Mouse (Mus musculus) heart, embryonic 10.5 days (tissue): ENCODE measurements around the gene Ntsr1. TPM values are rescaled to one million over a fixed set of nuclear protein-coding genes. Genes with fewer than 3 reads are reported as not detected.

Experiments
- DNase-seq: peaks from one replicate; pipeline ENCODE4 v3.0.0-alpha.2; 2017; ENCODE audit warnings: low spot score
- H3K27ac ChIP-seq: fragments of 300-500 bp; sonication (generic); 2 replicates; pipeline ENCODE4 v1.5.1; 2016; ENCODE audit warnings: mild to moderate bottlenecking
- H3K27me3 ChIP-seq: fragments of 300-500 bp; sonication (generic); 2 replicates; pipeline ENCODE4 v1.6.1; 2016; ENCODE audit warnings: mild to moderate bottlenecking; ENCODE audit not compliant: poor library complexity, insufficient read depth, severe bottlenecking
- H3K36me3 ChIP-seq: fragments of 300-500 bp; sonication (generic); 2 replicates; pipeline ENCODE4 v1.6.1; 2016; ENCODE audit warnings: mild to moderate bottlenecking, moderate library complexity
- H3K4me1 ChIP-seq: fragments of 300-500 bp; sonication (generic); 2 replicates; pipeline ENCODE4 v1.6.1; 2016; ENCODE audit warnings: mild to moderate bottlenecking
- H3K4me3 ChIP-seq: fragments of 300-500 bp; sonication (generic); 2 replicates; pipeline ENCODE4 v1.5.1; 2016; ENCODE audit warnings: mild to moderate bottlenecking, moderate library complexity
- H3K9me3 ChIP-seq: fragments of 300-500 bp; sonication (generic); 2 replicates; pipeline ENCODE4 v1.6.1; 2016; ENCODE audit warnings: mild to moderate bottlenecking, moderate library complexity
- WGBS: fragments of 180-500 bp; shearing (Covaris S2); methylation state at CpG from one replicate; pipeline ENCODE4 v1.1.7; 2016; 5-methylcytosine and 5-hydroxymethylcytosine counted together
- polyA plus RNA-seq: library from polyadenylated mRNA; unstranded; fragments of >200 nt; fragmentation: Nextera tagmentation; extraction: Ambion mirVana; gene quantifications from 2 replicates; pipeline ENCODE4 v1.2.1, GENCODE M21; 2016

Ntsr1 gene
- polyA plus RNA-seq, 1 experiment from 2014 or later: 0.26 TPM

DNA sequence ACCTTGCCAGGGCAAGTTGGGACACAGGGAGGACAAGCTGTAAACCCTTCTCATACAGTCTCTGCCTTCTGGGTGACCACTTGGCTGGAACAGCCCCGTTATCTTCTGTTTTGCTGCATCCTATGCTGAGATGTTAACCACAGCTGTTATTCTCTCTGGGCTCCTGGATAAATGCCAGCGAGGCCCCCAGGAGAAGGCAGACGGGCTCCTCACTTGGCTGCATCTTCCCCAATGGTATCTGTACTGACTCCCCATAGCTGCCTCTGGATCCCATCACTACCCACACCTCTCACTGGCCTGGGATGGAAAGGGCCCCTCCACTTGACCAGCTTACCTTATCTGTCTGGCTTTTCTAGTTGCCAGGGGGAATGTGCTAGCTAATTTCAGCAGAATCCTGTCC, 13.2 kb downstream of the Ntsr1 start:
- H3K27me3 ChIP-seq: peaks cover 24% of the 10 kb centered on the region; the same call in 1 of the 2 replicates

DNA sequence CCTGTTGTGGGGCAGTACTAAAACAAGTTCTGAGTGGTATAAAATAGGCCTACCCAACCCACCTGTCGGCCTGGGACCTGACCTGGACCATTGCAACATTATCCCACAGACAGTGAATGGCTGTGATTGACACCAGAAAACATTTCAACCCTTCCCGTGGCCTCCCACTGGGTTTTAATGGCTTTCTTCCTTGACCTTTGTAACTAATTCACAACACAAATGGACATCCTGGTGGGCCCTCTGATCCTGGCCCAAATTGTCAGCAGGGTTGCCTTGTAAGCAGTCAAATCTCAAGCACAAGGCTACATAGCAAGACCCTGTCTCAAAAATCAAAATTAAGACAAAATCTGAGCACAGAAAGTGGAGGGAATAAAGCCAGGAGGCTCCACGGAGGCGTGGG, 14.1 kb downstream of the Ntsr1 start:
- no peak for DNase-seq
- H3K27ac ChIP-seq: no peak overlapping the region

More for the DNA sequence above, 13.2 kb downstream of the Ntsr1 start:
- Histone ChIP-seq H3K9me3 (no peaks in the 10 kb centered on the region), H3K36me3 (no peaks in the 10 kb centered on the region), H3K27ac (no peak overlapping the region), H3K4me3 (no peak overlapping the region), H3K4me1 (peaks cover 38% of the 10 kb centered on the region)
- 29% methylated on average over 3 of the region's 3 CpGs for WGBS
- no peak for DNase-seq

DNA sequence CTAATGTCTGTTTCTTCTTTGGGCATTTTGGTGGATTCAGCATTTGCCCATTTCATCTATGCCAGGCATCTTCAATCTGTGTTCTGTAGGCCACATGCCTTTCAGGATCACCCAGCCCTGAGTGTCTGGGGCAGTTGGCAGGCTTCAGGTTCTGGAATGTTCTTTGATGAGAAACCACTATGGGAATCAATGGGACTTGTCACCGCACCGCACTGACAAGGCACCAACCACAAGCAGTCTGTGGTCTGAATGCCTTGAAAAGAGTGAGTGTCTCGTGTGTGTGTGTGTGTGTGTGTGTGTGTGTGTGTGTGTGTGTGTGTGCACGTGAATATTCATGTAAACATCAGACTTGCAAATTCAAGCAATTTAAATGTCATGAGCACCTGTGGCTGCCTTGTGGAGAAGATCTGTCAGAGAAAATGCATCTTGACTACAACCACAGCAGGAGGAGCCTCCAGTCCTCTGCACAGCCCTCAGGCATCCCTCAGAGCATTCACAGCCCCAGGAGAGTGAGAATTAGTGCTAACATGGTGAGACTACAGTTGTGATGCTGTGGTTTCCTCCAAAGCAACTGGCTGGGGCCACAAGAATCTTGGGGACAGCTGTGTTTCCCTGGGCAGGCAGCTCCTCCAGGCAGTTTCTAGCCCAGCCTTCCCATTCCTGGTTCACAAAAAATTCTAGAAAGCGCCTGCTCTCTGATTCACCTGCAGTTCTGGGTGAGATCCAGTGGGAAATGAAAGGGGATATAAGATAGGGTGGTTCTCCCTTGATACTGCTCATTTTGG, 21.9 kb downstream of the Ntsr1 start:
- DNase-seq: no peak
- 52% methylated on average over 5 of the region's 5 CpGs for WGBS
- no peaks in the 10 kb centered on the region for H3K4me1 ChIP-seq
- H3K9me3 ChIP-seq: no peaks in the 10 kb centered on the region
- H3K4me3 ChIP-seq: no peak overlapping the region
- H3K27ac ChIP-seq: no peak overlapping the region
- peaks cover 40% of the 10 kb centered on the region for H3K27me3 ChIP-seq
- no peaks in the 10 kb centered on the region for H3K36me3 ChIP-seq

More for the DNA sequence above, 14.1 kb downstream of the Ntsr1 start:
- Histone ChIP-seq H3K4me1 (peaks cover 38% of the 10 kb centered on the region), H3K4me3 (no peak overlapping the region), H3K27me3 (peaks cover 24% of the 10 kb centered on the region; the same call in 1 of the 2 replicates), H3K9me3 (no peaks in the 10 kb centered on the region), H3K36me3 (no peaks in the 10 kb centered on the region)
- WGBS: 51% methylated on average over 4 of the region's 4 CpGs

DNA sequence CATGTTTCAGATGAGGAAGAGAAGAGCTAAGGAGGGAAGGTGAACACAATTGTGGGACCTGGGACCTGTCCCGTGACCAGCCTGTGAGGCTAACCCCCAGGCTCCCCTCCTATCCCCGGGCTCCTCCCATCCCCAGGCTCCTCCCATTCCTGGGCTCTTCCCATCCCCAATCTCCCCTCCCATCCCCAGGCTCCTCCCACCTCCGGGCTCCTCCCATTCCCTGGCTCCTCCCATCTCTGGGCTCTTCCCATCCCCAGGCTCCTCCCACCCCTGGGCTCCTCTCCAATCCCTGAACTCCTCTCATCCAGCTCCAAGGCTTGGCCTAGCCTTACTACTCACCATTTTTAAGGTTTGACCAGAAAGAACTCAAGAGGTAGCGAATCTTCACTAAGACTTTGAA, 23.0 kb downstream of the Ntsr1 start:
- Histone ChIP-seq H3K27me3 (peaks cover 52% of the 10 kb centered on the region), H3K4me3 (no peak overlapping the region), H3K4me1 (peaks cover 5% of the 10 kb centered on the region), H3K9me3 (no peaks in the 10 kb centered on the region), H3K36me3 (no peaks in the 10 kb centered on the region), H3K27ac (no peak overlapping the region)
- WGBS: 53% methylated on average over 4 of the region's 4 CpGs
- no peak for DNase-seq

DNA sequence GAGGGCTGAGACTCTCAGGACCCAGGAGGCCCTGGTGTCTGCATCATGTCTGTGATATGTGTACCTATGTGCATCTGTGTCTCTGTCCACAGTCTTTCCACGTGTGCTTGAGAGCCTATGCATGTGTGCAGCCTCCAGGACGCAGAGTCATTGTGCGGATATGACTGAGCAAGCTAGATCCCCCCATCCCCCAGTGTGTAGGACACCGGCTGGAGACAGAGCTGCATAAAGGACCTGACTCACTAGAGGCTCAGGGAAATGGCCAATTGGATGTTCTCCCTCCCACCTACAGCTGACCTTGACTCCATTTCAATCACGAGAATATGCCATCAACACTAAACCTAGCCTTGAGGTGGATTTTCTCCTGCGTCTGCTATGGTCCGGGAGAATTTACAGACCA, 27.7 kb downstream of the Ntsr1 start:
- peaks cover 85% of the 10 kb centered on the region for H3K27me3 ChIP-seq
- 55% methylated on average over 7 of the region's 7 CpGs for WGBS
- peaks cover 18% of the 10 kb centered on the region for H3K4me1 ChIP-seq
- no peaks in the 10 kb centered on the region for H3K36me3 ChIP-seq
- no peak overlapping the region for H3K4me3 ChIP-seq
- no peak for DNase-seq
- H3K9me3 ChIP-seq: no peaks in the 10 kb centered on the region
- H3K27ac ChIP-seq: no peak overlapping the region

DNA sequence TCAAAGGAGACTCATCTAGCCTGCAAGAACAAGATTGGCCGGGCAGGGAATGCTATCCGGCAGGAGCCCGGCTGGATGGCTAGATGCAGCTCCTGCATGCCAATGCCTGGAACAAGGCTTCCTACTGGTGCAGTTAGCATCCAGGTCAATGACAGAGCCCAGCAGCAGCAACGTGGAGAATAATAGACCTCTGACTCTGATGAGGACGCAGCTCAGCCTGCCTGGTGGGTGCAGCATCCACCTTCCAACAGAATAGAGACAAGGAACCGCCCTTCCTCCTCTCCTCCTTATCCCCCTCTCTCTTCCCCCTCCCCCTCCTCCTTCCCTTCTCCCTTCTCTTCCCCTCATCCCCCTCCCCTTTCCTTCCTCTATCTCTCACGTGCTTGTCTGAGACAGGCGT, 28.1 kb downstream of the Ntsr1 start:
- no peak for DNase-seq
- WGBS: 13% methylated on average over 8 of the region's 8 CpGs
- peaks cover 83% of the 10 kb centered on the region for H3K27me3 ChIP-seq
- H3K27ac ChIP-seq: no peak overlapping the region
- no peaks in the 10 kb centered on the region for H3K9me3 ChIP-seq
- H3K4me1 ChIP-seq: peaks cover 18% of the 10 kb centered on the region
- H3K4me3 ChIP-seq: no peak overlapping the region
- no peaks in the 10 kb centered on the region for H3K36me3 ChIP-seq

DNA sequence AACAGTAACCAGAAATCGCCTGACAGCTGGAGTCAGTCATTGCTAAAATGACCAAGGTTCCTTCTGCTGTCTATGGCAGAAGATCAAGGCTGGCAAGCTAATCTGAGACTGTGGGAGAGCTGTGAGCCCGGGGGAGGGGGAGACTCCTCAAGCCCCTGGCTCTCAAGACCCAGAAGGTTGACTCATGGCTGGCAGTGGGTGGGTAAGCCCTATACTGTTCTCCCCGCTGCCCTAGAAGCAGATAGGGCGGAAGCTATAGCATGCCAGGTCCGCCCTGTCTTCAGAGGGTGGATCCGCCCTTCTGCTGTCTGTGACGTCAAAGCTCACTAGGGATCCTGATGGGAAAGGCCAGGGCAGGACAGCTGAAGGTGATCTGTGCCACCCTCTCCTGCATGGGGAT, 30.4 kb downstream of the Ntsr1 start:
- 25% methylated on average over 7 of the region's 7 CpGs for WGBS
- Histone ChIP-seq H3K27me3 (peaks cover 77% of the 10 kb centered on the region), H3K4me1 (peaks cover 18% of the 10 kb centered on the region), H3K36me3 (no peaks in the 10 kb centered on the region), H3K4me3 (no peak overlapping the region), H3K27ac (no peak overlapping the region), H3K9me3 (no peaks in the 10 kb centered on the region)
- no peak for DNase-seq

DNA sequence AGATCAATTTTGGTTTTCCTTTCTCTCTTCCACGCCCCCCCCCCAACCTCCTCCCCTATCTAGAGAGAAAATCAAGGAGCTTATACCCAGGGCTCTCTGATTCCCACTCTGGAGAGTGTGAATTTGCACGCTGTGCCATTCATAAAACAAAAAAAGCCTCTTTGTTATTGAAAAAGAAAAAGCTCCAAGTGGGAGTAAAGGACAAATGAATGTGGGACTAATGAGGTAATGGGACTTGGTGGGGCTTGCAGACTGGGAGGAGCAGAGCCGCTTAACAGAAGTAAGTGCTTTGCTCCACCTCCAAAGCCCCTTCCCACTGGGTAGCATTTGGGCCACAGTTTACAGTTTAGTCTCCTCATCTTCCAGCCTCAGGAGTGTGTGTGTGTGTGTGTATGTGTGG, 30.8 kb downstream of the Ntsr1 start:
- Histone ChIP-seq H3K4me1 (peaks cover 18% of the 10 kb centered on the region), H3K27me3 (peaks cover 72% of the 10 kb centered on the region), H3K27ac (no peak overlapping the region), H3K4me3 (no peak overlapping the region), H3K36me3 (no peaks in the 10 kb centered on the region), H3K9me3 (no peaks in the 10 kb centered on the region)
- WGBS: 33% methylated on average over 3 of the region's 3 CpGs
- DNase-seq: no peak

DNA sequence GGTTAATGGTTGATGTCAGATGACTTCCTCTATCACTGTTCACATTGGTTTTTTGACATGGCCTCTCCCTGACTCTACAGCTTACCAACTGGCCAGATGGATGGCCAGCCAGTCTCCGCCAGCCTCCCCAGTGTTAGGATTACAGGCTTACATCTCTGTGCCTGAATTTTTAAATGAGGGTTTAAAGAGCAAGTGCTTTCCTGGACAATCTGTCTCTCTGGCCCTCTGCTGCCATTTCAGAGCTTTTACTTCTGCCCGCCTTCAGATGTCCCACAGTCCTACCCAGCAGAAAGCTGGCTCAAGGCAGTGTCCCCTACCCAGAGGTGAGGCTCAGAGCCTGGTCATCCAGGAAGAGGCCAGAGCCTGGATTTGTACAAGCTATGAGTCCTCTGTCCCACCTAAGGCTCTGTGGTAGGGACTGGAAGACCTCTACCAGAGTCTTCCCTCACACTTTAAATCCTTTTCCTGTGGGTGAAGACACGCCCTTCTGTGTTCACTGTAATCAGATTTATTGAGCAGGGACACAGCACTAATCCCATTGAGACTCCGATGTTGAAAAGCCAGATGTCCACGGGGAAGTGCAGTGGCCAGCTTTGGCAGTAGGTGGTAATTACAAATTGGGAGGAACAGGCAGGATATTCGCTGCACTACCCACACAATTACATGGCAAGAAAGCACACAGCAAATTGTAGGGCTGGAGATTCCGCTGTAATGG, 32.1 kb downstream of the Ntsr1 start:
- Histone ChIP-seq H3K4me1 (peaks cover 18% of the 10 kb centered on the region), H3K9me3 (no peaks in the 10 kb centered on the region), H3K4me3 (no peak overlapping the region), H3K36me3 (no peaks in the 10 kb centered on the region), H3K27ac (no peak overlapping the region), H3K27me3 (peaks cover 67% of the 10 kb centered on the region)
- no peak for DNase-seq
- 69% methylated on average over 7 of the region's 7 CpGs for WGBS

DNA sequence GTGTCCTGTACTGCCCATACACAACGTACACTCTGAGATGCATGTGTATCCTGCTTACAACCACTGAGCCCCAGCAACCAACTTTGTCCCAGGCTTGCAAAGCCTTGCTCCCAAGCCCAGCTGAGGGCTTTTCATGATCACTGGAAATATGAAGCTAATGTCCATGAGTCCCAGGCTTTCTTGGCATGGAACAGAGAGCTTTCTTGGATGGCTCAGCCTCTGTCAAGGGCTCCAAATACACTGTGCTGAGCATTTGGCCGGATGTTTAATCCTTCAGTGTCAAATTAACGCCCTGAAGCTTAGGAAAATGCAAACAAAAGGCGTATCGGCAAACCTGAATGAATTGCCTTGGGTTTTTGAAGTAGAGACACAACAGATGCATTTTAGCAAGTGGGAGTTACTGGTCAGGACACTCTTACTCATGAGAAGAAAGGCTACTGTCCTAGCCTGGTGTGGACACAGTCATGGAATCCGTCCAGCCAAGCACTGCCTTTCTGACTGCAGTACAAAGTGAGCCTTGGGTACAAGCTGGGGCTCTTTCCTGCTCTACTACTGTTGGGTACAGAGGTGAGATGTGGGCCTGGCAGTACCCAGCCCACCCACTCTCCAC, 32.7 kb downstream of the Ntsr1 start:
- peaks cover 16% of the 10 kb centered on the region for H3K4me1 ChIP-seq
- H3K27ac ChIP-seq: no peak overlapping the region
- DNase-seq: no peak
- H3K4me3 ChIP-seq: no peak overlapping the region
- no peaks in the 10 kb centered on the region for H3K9me3 ChIP-seq
- WGBS: 69% methylated on average over 6 of the region's 6 CpGs
- H3K36me3 ChIP-seq: no peaks in the 10 kb centered on the region
- peaks cover 61% of the 10 kb centered on the region for H3K27me3 ChIP-seq

DNA sequence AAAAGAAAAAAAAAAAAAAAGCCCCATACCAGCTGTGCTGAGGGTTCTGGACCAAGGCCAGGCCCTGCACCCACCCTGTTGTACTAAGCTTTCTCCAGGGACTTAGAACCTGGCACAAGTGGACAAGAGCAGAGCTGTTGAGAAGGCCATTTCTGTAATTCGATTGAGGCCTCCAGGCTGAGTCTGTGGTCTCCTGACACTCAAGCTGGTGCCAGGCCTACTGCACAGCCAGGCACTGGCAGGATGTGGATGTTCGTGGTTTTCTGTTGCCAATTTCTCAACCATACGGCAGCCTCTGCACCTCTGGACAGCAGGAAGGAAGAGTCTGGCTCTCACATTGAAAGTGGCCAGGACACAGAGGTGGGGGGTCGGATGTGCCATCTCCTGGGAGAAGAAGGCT, 33.5 kb downstream of the Ntsr1 start:
- H3K9me3 ChIP-seq: no peaks in the 10 kb centered on the region
- no peak overlapping the region for H3K27ac ChIP-seq
- WGBS: 66% methylated on average over 4 of the region's 4 CpGs
- no peaks in the 10 kb centered on the region for H3K36me3 ChIP-seq
- H3K4me3 ChIP-seq: no peak overlapping the region
- DNase-seq: no peak
- peaks cover 9% of the 10 kb centered on the region for H3K4me1 ChIP-seq
- H3K27me3 ChIP-seq: peaks cover 55% of the 10 kb centered on the region

DNA sequence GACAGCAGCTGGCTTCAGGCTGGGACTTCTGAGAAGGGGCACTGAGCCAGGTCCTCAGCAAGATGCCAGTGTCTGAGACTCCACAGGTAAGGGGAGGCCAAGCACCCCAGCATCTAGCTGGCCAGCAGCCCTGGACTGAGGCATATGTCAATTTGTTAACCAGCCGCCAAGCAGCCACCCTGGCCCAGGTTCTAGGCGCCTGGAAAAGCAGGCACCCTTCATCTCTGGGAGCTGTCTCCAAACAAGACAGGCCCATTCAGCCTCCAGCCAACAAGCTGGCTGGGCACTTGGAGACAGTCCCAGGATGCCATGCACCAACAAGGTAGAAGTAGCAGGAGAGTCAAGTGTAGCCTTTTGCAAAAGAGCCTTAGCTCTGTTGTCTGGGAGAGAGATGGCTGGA, 43.9 kb downstream of the Ntsr1 start:
- no peak overlapping the region for H3K27ac ChIP-seq
- no peak overlapping the region for H3K4me3 ChIP-seq
- peaks cover 5% of the 10 kb centered on the region for H3K4me1 ChIP-seq
- no peaks in the 10 kb centered on the region for H3K9me3 ChIP-seq
- 80% methylated on average over 2 of the region's 2 CpGs for WGBS
- H3K36me3 ChIP-seq: no peaks in the 10 kb centered on the region
- no peak for DNase-seq
- peaks cover 31% of the 10 kb centered on the region for H3K27me3 ChIP-seq

DNA sequence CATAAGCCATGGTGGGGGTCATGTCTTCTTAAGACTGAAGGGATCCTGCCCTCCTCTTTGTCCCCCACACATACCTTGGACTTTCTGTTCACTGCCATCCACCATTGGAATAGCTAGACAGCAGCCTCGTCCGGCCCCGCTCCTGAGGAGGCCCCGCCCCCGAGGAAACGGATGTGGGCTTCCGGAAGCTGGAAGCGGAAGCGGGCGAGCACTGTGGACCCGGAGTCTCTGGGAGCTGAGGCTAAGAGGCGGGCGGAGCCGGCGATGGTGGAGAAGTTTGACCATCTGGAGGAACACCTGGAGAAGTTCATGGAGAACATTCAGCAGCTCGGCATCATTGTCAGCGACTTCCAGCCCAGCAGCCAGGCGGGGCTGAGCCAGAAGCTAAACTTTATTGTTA, 45.3 kb downstream of the Ntsr1 start:
- Histone ChIP-seq H3K36me3 (no peaks in the 10 kb centered on the region), H3K4me3 (no peak overlapping the region), H3K9me3 (no peaks in the 10 kb centered on the region), H3K4me1 (peaks cover 5% of the 10 kb centered on the region), H3K27ac (no peak overlapping the region), H3K27me3 (peaks cover 18% of the 10 kb centered on the region; the same call in 1 of the 2 replicates)
- WGBS: 78% methylated on average over 18 of the region's 18 CpGs
- no peak for DNase-seq
